ENCODE assay signal across 27 mouse cellular contexts in genomic region chr4:107747907-107748628, GRCm38 (mm10). TPM values are rescaled to one million over a fixed set of nuclear protein-coding genes. Genes with fewer than 3 reads are reported as not detected.
A peak's percentile ranks its signal among the peaks of the same experiment; 100 is the strongest.
DNase-seq lines count a peak whose midpoint lies in the region; ATAC-seq and TF ChIP-seq lines count a peak whose summit lies in the region.
"Had no signal": no experiment of that assay in that cellular context is flagged by ENCODE, and none has a peak within 500 bp of the region (broad histone marks: within the 10 kb centered on the region; RNA-seq: fewer than 3 reads in every experiment).

No protein-coding gene starts in this region.

- peak overlapping the region; percentile 11; the same call in 1 of the 2 replicates for H3K4me2 ChIP-seq in heart, embryonic 14.5 days (ENCODE audit: low read length)
- no peak overlapping the region for H3K4me2 ChIP-seq in lung, embryonic 14.5 days
- peak overlapping the region; percentile 14 for H3K4me2 ChIP-seq in liver, embryonic 13.5 days
- H3K4me2 ChIP-seq: embryonic facial prominence, embryonic 13.5 days; forebrain, embryonic 13.5 days; intestine, embryonic 15.5 days; liver, embryonic 15.5 days; neural tube, embryonic 12.5 days had no signal

- TF ChIP-seq CTCF in lung, embryonic 14.5 days (IDR thresholded peaks at IDR 0.05; ENCODE audit: low read depth), result no peak
- TF ChIP-seq CTCF in lung, adult 2 months (IDR thresholded peaks at IDR 0.05; ENCODE audit: insufficient read depth, low read length), result no peak

- no peak for ATAC-seq in heart, embryonic 14.5 days (ENCODE audit: insufficient number of reproducible peaks, insufficient read depth, low FRiP score, low read depth)
- ATAC-seq in lung, embryonic 14.5 days (ENCODE audit: insufficient read depth), result no peak
- peak; percentile 71 for ATAC-seq in liver, embryonic 13.5 days (ENCODE audit: low read depth)
- peak; percentile 64; the same call in 1 of the 2 replicates for ATAC-seq in megakaryocyte-erythroid progenitor cell, adult 5-6 weeks (replicated peaks; ENCODE audit: low FRiP score, low TSS enrichment, poor library complexity, severe bottlenecking)
- no peak for ATAC-seq in erythroid progenitor cell, adult 5-6 weeks (replicated peaks; ENCODE audit: low FRiP score, poor library complexity, severe bottlenecking)
- ATAC-seq: forebrain, embryonic 13.5 days; hindbrain, embryonic 16.5 days; intestine, embryonic 15.5 days had no signal

- H3K9ac ChIP-seq in heart, embryonic 14.5 days (ENCODE audit: low read length), result no peak overlapping the region
- no peak overlapping the region for H3K9ac ChIP-seq in lung, embryonic 14.5 days
- no peak overlapping the region for H3K9ac ChIP-seq in liver, embryonic 13.5 days
- H3K9ac ChIP-seq: embryonic facial prominence, embryonic 13.5 days; forebrain, embryonic 13.5 days; intestine, embryonic 15.5 days; liver, embryonic 15.5 days; neural tube, embryonic 12.5 days had no signal

- H3K27me3 ChIP-seq in heart, embryonic 14.5 days (ENCODE audit: control insufficient read depth, insufficient read depth, low read length), result peaks cover 33% of the 10 kb centered on the region
- H3K27me3 ChIP-seq in lung, embryonic 14.5 days (ENCODE audit: insufficient read depth, low read length), result no peaks in the 10 kb centered on the region; the same call in 1 of the 2 replicates
- peaks cover 22% of the 10 kb centered on the region for H3K27me3 ChIP-seq in liver, embryonic 13.5 days
- H3K27me3 ChIP-seq: forebrain, embryonic 13.5 days; intestine, embryonic 15.5 days had no signal

- intact Hi-C loops in left cerebral cortex, postnatal 36 days (cut with DNase I), result no loop called here

- no peak overlapping the region for H3K4me3 ChIP-seq in heart, embryonic 14.5 days (ENCODE audit: control insufficient read depth in 1 of 2, insufficient read depth in 1 of 2, low read depth in 1 of 2, low read length in 2 of 2)
- H3K4me3 ChIP-seq in lung, embryonic 14.5 days (ENCODE audit: low read depth, low read length), result no peak overlapping the region
- H3K4me3 ChIP-seq in lung, adult 2 months (replicated peaks; ENCODE audit: extremely low read depth, low read depth, low read length), result no peak overlapping the region
- no peak overlapping the region for H3K4me3 ChIP-seq in liver, embryonic 13.5 days (replicated peaks)
- H3K4me3 ChIP-seq: embryonic facial prominence, embryonic 13.5 days; erythroblast, embryonic 14.5 days; forebrain, embryonic 13.5 days; intestine, embryonic 15.5 days; liver, embryonic 15.5 days; neural tube, embryonic 12.5 days had no signal

- 4% methylated on average over 13 of the region's 13 CpGs for WGBS in heart, embryonic 14.5 days
- 29% methylated on average over 13 of the region's 13 CpGs for WGBS in lung, embryonic 14.5 days
- 45% methylated on average over 13 of the region's 13 CpGs for WGBS in lung, adult 2 months
- 11% methylated on average over 13 of the region's 13 CpGs for WGBS in liver, embryonic 13.5 days (ENCODE audit: insufficient replicate concordance)

- no peak overlapping the region for H3K27ac ChIP-seq in heart, embryonic 14.5 days (replicated peaks in 1 of 2; ENCODE audit: control insufficient read depth in 1 of 2, insufficient read depth in 1 of 2, low read depth in 2 of 2, low read length in 2 of 2)
- no peak overlapping the region for H3K27ac ChIP-seq in lung, embryonic 14.5 days (ENCODE audit: low read depth)
- H3K27ac ChIP-seq in liver, embryonic 13.5 days, result no peak overlapping the region
- H3K27ac ChIP-seq: embryonic facial prominence, embryonic 13.5 days; forebrain, embryonic 13.5 days; intestine, embryonic 15.5 days; liver, embryonic 15.5 days; neural tube, embryonic 12.5 days had no signal

- H3K4me1 ChIP-seq in heart, embryonic 14.5 days (ENCODE audit: control insufficient read depth in 2 of 2, insufficient read depth in 2 of 2, low read length in 2 of 2), result peaks cover 9 to 15% of the 10 kb centered on the region in 2 experiments
- H3K4me1 ChIP-seq in lung, embryonic 14.5 days (ENCODE audit: insufficient read depth), result no peaks in the 10 kb centered on the region
- H3K4me1 ChIP-seq in lung, adult 2 months (ENCODE audit: control insufficient read depth, insufficient read depth, low read length), result no peaks in the 10 kb centered on the region
- H3K4me1 ChIP-seq in liver, embryonic 13.5 days (replicated peaks), result peaks cover 27% of the 10 kb centered on the region
- H3K4me1 ChIP-seq: embryonic facial prominence, embryonic 13.5 days; intestine, embryonic 15.5 days had no signal

- H3K9me3 ChIP-seq in heart, embryonic 14.5 days (ENCODE audit: control insufficient read depth, low read length), result no peaks in the 10 kb centered on the region
- H3K9me3 ChIP-seq in lung, embryonic 14.5 days (ENCODE audit: low read depth, low read length), result no peaks in the 10 kb centered on the region
- no peaks in the 10 kb centered on the region for H3K9me3 ChIP-seq in liver, embryonic 13.5 days (replicated peaks)
- H3K9me3 ChIP-seq: embryonic facial prominence, embryonic 13.5 days; forebrain, embryonic 13.5 days; intestine, embryonic 15.5 days; liver, embryonic 15.5 days; neural tube, embryonic 12.5 days had no signal

- no peak for DNase-seq in heart, adult 11 months
- DNase-seq in lung, embryonic 14.5 days, result peak; percentile 8
- no peak for DNase-seq in lung, adult 2 months
- DNase-seq in liver, embryonic 13.5 days, result no peak
- no peak for DNase-seq in left cerebral cortex, postnatal 36 days (ENCODE audit: low spot score in 2 of 2)
- DNase-seq: adrenal gland, adult 2 months; cerebellum, adult 18-20 months; cerebellum, postnatal 25 days; embryo, embryonic 11 days; gastrocnemius, postnatal 36 days; kidney, adult 9 months; kidney, postnatal 14 days; lung, postnatal 10 days; midbrain, embryonic 14.5 days; right cerebral cortex, postnatal 25 days; spleen, adult 18-20 months; thymus, postnatal 36 days had no signal

- H3K36me3 ChIP-seq in heart, embryonic 14.5 days (ENCODE audit: control insufficient read depth, insufficient read depth, low read length), result no peaks in the 10 kb centered on the region
- H3K36me3 ChIP-seq in lung, embryonic 14.5 days (ENCODE audit: insufficient read depth), result no peaks in the 10 kb centered on the region
- H3K36me3 ChIP-seq in liver, embryonic 13.5 days, result no peaks in the 10 kb centered on the region
- H3K36me3 ChIP-seq: embryonic facial prominence, embryonic 13.5 days; intestine, embryonic 15.5 days; liver, embryonic 15.5 days; neural tube, embryonic 12.5 days had no signal

- TF ChIP-seq POLR2A in lung, adult 2 months (IDR thresholded peaks at IDR 0.05; ENCODE audit: borderline replicate concordance, extremely low read depth, low read depth, low read length), result no peak

RNA-seq across cellular contexts. Expression of gene Lrp8, which starts 54.0 kb away (rescaled TPM):
- polyA plus RNA-seq in heart, embryonic 14.5 days (2014; fragmentation: Nextera tagmentation; extraction: Ambion mirVana), result 0.26 and 0.76 TPM in 2 replicates
- polyA plus RNA-seq in lung, embryonic 14.5 days (2014; fragmentation: Nextera tagmentation; extraction: Ambion mirVana), result 1.2 and 1.9 TPM in 2 replicates
- polyA plus RNA-seq in lung, adult 2 months (2012; rRNA removed), result 2.2 and 2.8 TPM in 2 replicates
- 3.5 TPM in 2 replicates for polyA plus RNA-seq in liver, embryonic 13.5 days (2015; fragmentation: Nextera tagmentation; extraction: Ambion mirVana)
- 7.4 and 10.9 TPM in 2 replicates for total RNA-seq in megakaryocyte-erythroid progenitor cell, adult 5-6 weeks (2014; fragmentation: Nextera tagmentation)
- 4.9 and 5.6 TPM in 2 replicates for total RNA-seq in megakaryocyte-erythroid progenitor cell, adult 5-6 weeks (2017)
- 2.9 and 5.8 TPM in 2 replicates for total RNA-seq in erythroid progenitor cell, adult 5-6 weeks (2015; ENCODE audit: low replicate concordance)
- total RNA-seq in erythroid progenitor cell, adult 5-6 weeks (2017; ENCODE audit: low replicate concordance), result 3.7 and 8.5 TPM in 2 replicates
- total RNA-seq in left cerebral cortex, postnatal 36 days (2021), result 100 to 1,000 TPM in 1 of 2 experiments, 10 to 100 TPM in 1; 74.7 to 112 TPM

Comparison
In these comparisons a context has a peak if more than half of its experiments do, and no peak if none do; other contexts are left out.
1. ATAC-seq: peak in liver, embryonic 13.5 days (single experiment) and megakaryocyte-erythroid progenitor cell, adult 5-6 weeks (single experiment); none in heart, embryonic 14.5 days (single experiment), lung, embryonic 14.5 days (single experiment) and erythroid progenitor cell, adult 5-6 weeks (single experiment).